In genomic region chr15:81836966-81837920, GRCm38 (mm10) we compare ENCODE assay signal across 10 mouse cellular contexts. TPM values are rescaled to one million over a fixed set of nuclear protein-coding genes. Genes with fewer than 3 reads are reported as not detected.
DNase-seq lines count a peak whose midpoint lies in the region; ATAC-seq and TF ChIP-seq lines count a peak whose summit lies in the region.
"Had no signal": no experiment of that assay in that cellular context is flagged by ENCODE, and none has a peak within 500 bp of the region (broad histone marks: within the 10 kb centered on the region; RNA-seq: fewer than 3 reads in every experiment).

No protein-coding gene starts in this region.

- H3K27ac ChIP-seq in forebrain, embryonic 15.5 days (replicated peaks) = no peak overlapping the region
- no peak overlapping the region for H3K27ac ChIP-seq in forebrain, embryonic 14.5 days (ENCODE audit: low read depth, low read length)
- H3K27ac ChIP-seq in midbrain, embryonic 11.5 days (ENCODE audit: low read depth, low read length) = no peak overlapping the region
- no peak overlapping the region for H3K27ac ChIP-seq in midbrain, embryonic 16.5 days (ENCODE audit: low read length)
- H3K27ac ChIP-seq in kidney, embryonic 15.5 days = 0 out of 2 replicates have a peak overlapping the region, but pooled peaks have one; percentile 73
- peak overlapping the region; percentile 94 for H3K27ac ChIP-seq in small intestine, adult 2 months (ENCODE audit: insufficient read depth, low read depth, low read length)
- no peak overlapping the region for H3K27ac ChIP-seq in hindbrain, embryonic 11.5 days (ENCODE audit: low read depth, low read length)

- H3K4me1 ChIP-seq in forebrain, embryonic 15.5 days = peaks cover 21% of the 10 kb centered on the region
- H3K4me1 ChIP-seq in forebrain, embryonic 14.5 days (ENCODE audit: control insufficient read depth, insufficient read depth, low read length) = peaks cover 4% of the 10 kb centered on the region; the same call in 1 of the 2 replicates
- H3K4me1 ChIP-seq in midbrain, embryonic 11.5 days (ENCODE audit: control insufficient read depth, insufficient read depth, low read length) = no peaks in the 10 kb centered on the region; the same call in 1 of the 2 replicates
- no peaks in the 10 kb centered on the region for H3K4me1 ChIP-seq in midbrain, embryonic 16.5 days (ENCODE audit: control insufficient read depth, insufficient read depth, low read length)
- peaks cover 37% of the 10 kb centered on the region for H3K4me1 ChIP-seq in kidney, embryonic 15.5 days
- peaks cover 43% of the 10 kb centered on the region for H3K4me1 ChIP-seq in small intestine, adult 2 months (ENCODE audit: control insufficient read depth, insufficient read depth, insufficient read length, low read length)
- H3K4me1 ChIP-seq in hindbrain, embryonic 11.5 days (replicated peaks; ENCODE audit: control insufficient read depth, insufficient read depth, low read length) = peaks cover 2% of the 10 kb centered on the region

- no peaks in the 10 kb centered on the region for H3K27me3 ChIP-seq in forebrain, embryonic 15.5 days
- no peaks in the 10 kb centered on the region for H3K27me3 ChIP-seq in forebrain, embryonic 14.5 days (replicated peaks; ENCODE audit: control insufficient read depth, insufficient read depth, low read length)
- no peaks in the 10 kb centered on the region for H3K27me3 ChIP-seq in midbrain, embryonic 11.5 days (ENCODE audit: control insufficient read depth, insufficient read depth, low read length)
- H3K27me3 ChIP-seq in midbrain, embryonic 16.5 days (ENCODE audit: control insufficient read depth, insufficient read depth, low read depth, low read length) = no peaks in the 10 kb centered on the region
- peaks cover 6% of the 10 kb centered on the region for H3K27me3 ChIP-seq in kidney, embryonic 15.5 days
- H3K27me3 ChIP-seq in small intestine, adult 2 months (ENCODE audit: control insufficient read depth, insufficient read depth, low read length) = no peaks in the 10 kb centered on the region
- H3K27me3 ChIP-seq in hindbrain, embryonic 11.5 days (ENCODE audit: control insufficient read depth, insufficient read depth, low read length) = peaks cover 2% of the 10 kb centered on the region; the same call in 1 of the 2 replicates

- ATAC-seq in forebrain, embryonic 15.5 days (replicated peaks) = no peak
- no peak for ATAC-seq in forebrain, embryonic 14.5 days
- no peak for ATAC-seq in midbrain, embryonic 11.5 days (ENCODE audit: low FRiP score)
- ATAC-seq in midbrain, embryonic 16.5 days = no peak
- no peak for ATAC-seq in kidney, embryonic 15.5 days (replicated peaks; ENCODE audit: low FRiP score)
- no peak for ATAC-seq in hindbrain, embryonic 11.5 days (ENCODE audit: low FRiP score)
- ATAC-seq: CD4-positive, CD25-positive, alpha-beta regulatory T cell, adult 4 months had no signal

- no peak overlapping the region for H3K9ac ChIP-seq in forebrain, embryonic 15.5 days (replicated peaks)
- H3K9ac ChIP-seq in forebrain, embryonic 14.5 days (ENCODE audit: low read length) = no peak overlapping the region
- H3K9ac ChIP-seq in midbrain, embryonic 11.5 days (ENCODE audit: low read length) = no peak overlapping the region
- H3K9ac ChIP-seq in midbrain, embryonic 16.5 days (ENCODE audit: low read depth, low read length) = no peak overlapping the region
- no peak overlapping the region for H3K9ac ChIP-seq in kidney, embryonic 15.5 days
- no peak overlapping the region for H3K9ac ChIP-seq in hindbrain, embryonic 11.5 days (ENCODE audit: low read depth, low read length)

- H3K36me3 ChIP-seq in forebrain, embryonic 15.5 days = no peaks in the 10 kb centered on the region
- H3K36me3 ChIP-seq in forebrain, embryonic 14.5 days (ENCODE audit: control insufficient read depth, insufficient read depth, low read length) = no peaks in the 10 kb centered on the region
- no peaks in the 10 kb centered on the region for H3K36me3 ChIP-seq in midbrain, embryonic 11.5 days (ENCODE audit: control insufficient read depth, insufficient read depth, low read length)
- no peaks in the 10 kb centered on the region for H3K36me3 ChIP-seq in midbrain, embryonic 16.5 days (ENCODE audit: control insufficient read depth, insufficient read depth, low read length)
- no peaks in the 10 kb centered on the region for H3K36me3 ChIP-seq in kidney, embryonic 15.5 days
- no peaks in the 10 kb centered on the region for H3K36me3 ChIP-seq in small intestine, adult 2 months (ENCODE audit: control insufficient read depth, insufficient read depth, low read length)
- no peaks in the 10 kb centered on the region for H3K36me3 ChIP-seq in hindbrain, embryonic 11.5 days (ENCODE audit: control insufficient read depth, insufficient read depth, low read length)

- TF ChIP-seq POLR2A in small intestine, adult 2 months (IDR thresholded peaks at IDR 0.05; ENCODE audit: low read depth, low read length) = no peak

- no peak overlapping the region for H3K4me2 ChIP-seq in forebrain, embryonic 15.5 days (replicated peaks)
- H3K4me2 ChIP-seq in forebrain, embryonic 14.5 days (ENCODE audit: low read length) = no peak overlapping the region
- H3K4me2 ChIP-seq in midbrain, embryonic 11.5 days = no peak overlapping the region
- no peak overlapping the region for H3K4me2 ChIP-seq in midbrain, embryonic 16.5 days (ENCODE audit: low read length)
- H3K4me2 ChIP-seq in kidney, embryonic 15.5 days = peak overlapping the region; percentile 63; the same call in 1 of the 2 replicates
- no peak overlapping the region for H3K4me2 ChIP-seq in hindbrain, embryonic 11.5 days (replicated peaks; ENCODE audit: low read depth, low read length)

- H3K9me3 ChIP-seq in forebrain, embryonic 15.5 days = no peaks in the 10 kb centered on the region
- no peaks in the 10 kb centered on the region for H3K9me3 ChIP-seq in forebrain, embryonic 14.5 days (replicated peaks; ENCODE audit: control insufficient read depth, low read length)
- no peaks in the 10 kb centered on the region for H3K9me3 ChIP-seq in midbrain, embryonic 11.5 days (ENCODE audit: control insufficient read depth, low read length)
- H3K9me3 ChIP-seq in midbrain, embryonic 16.5 days (replicated peaks; ENCODE audit: control insufficient read depth, low read length, poor library complexity, severe bottlenecking) = no peaks in the 10 kb centered on the region
- no peaks in the 10 kb centered on the region for H3K9me3 ChIP-seq in kidney, embryonic 15.5 days (replicated peaks)
- no peaks in the 10 kb centered on the region for H3K9me3 ChIP-seq in hindbrain, embryonic 11.5 days (ENCODE audit: control insufficient read depth, low read length)

- no peak for TF ChIP-seq CTCF in small intestine, adult 2 months (IDR thresholded peaks at IDR 0.05; ENCODE audit: extremely low read depth, insufficient read length, insufficient replicate concordance, low read depth, low read length)

- 0 out of 2 replicates have a peak overlapping the region, but pooled peaks have one; percentile 29 for H3K4me3 ChIP-seq in forebrain, embryonic 15.5 days
- H3K4me3 ChIP-seq in forebrain, embryonic 14.5 days (ENCODE audit: low read depth, low read length) = no peak overlapping the region
- no peak overlapping the region for H3K4me3 ChIP-seq in midbrain, embryonic 11.5 days (ENCODE audit: low read depth, low read length)
- no peak overlapping the region for H3K4me3 ChIP-seq in midbrain, embryonic 16.5 days (ENCODE audit: low read depth, low read length)
- peak overlapping the region; percentile 37; the same call in 1 of the 2 replicates for H3K4me3 ChIP-seq in kidney, embryonic 15.5 days (replicated peaks)
- no peak overlapping the region for H3K4me3 ChIP-seq in small intestine, adult 2 months (ENCODE audit: low read depth, low read length)
- no peak overlapping the region for H3K4me3 ChIP-seq in hindbrain, embryonic 11.5 days (ENCODE audit: low read depth, low read length)
- H3K4me3 ChIP-seq: myocyte had no signal

- WGBS in forebrain, embryonic 15.5 days = 65% methylated on average over 7 of the region's 7 CpGs
- 56% methylated on average over 7 of the region's 7 CpGs for WGBS in forebrain, embryonic 14.5 days
- WGBS in midbrain, embryonic 11.5 days = 59% methylated on average over 7 of the region's 7 CpGs
- 67% methylated on average over 7 of the region's 7 CpGs for WGBS in midbrain, embryonic 16.5 days
- 64% methylated on average over 7 of the region's 7 CpGs for WGBS in kidney, embryonic 15.5 days
- 47% methylated on average over 7 of the region's 7 CpGs for WGBS in small intestine, adult 2 months
- 64% methylated on average over 7 of the region's 7 CpGs for WGBS in hindbrain, embryonic 11.5 days

- DNase-seq in forebrain, embryonic 14.5 days (ENCODE audit: low spot score) = no peak
- peak; percentile 73 for DNase-seq in midbrain, embryonic 11.5 days (ENCODE audit: low spot score, missing footprints)
- DNase-seq in adrenal gland, postnatal 4 days (ENCODE audit: low spot score in 2 of 2) = no peak
- DNase-seq in hindbrain, embryonic 11.5 days (ENCODE audit: low spot score) = no peak

RNA-seq across cellular contexts. Expression of gene Tob2, which starts 21.4 kb away (rescaled TPM):
- 20.2 and 21.1 TPM in 2 replicates for polyA plus RNA-seq in forebrain, embryonic 15.5 days (2015; fragmentation: Nextera tagmentation; extraction: Ambion mirVana)
- polyA plus RNA-seq in forebrain, embryonic 14.5 days (2014; fragmentation: Nextera tagmentation; extraction: Ambion mirVana) = 11.1 and 17.0 TPM in 2 replicates
- polyA plus RNA-seq in midbrain, embryonic 11.5 days (2014; fragmentation: Nextera tagmentation; extraction: Ambion mirVana) = 10.4 and 12.9 TPM in 2 replicates
- polyA plus RNA-seq in midbrain, embryonic 16.5 days (2015; fragmentation: Nextera tagmentation; extraction: Ambion mirVana) = 15.6 and 17.1 TPM in 2 replicates
- 28.2 and 29.3 TPM in 2 replicates for polyA plus RNA-seq in kidney, embryonic 15.5 days (2015; fragmentation: Nextera tagmentation; extraction: Ambion mirVana)
- polyA plus RNA-seq in small intestine, adult 2 months (2012; rRNA removed) = 14.7 and 33.2 TPM in 2 replicates
- total RNA-seq in adrenal gland, postnatal 4 days (2021) = 10 to 100 TPM; 66.2 to 67.2 TPM
- polyA plus RNA-seq in hindbrain, embryonic 11.5 days (2014; fragmentation: Nextera tagmentation; extraction: Ambion mirVana) = 10.5 and 12.5 TPM in 2 replicates

RNA-seq across cellular contexts. Expression of gene Phf5a, which starts 34.5 kb away (rescaled TPM):
- 124 and 128 TPM in 2 replicates for polyA plus RNA-seq in forebrain, embryonic 15.5 days (2015; fragmentation: Nextera tagmentation; extraction: Ambion mirVana)
- polyA plus RNA-seq in forebrain, embryonic 14.5 days (2014; fragmentation: Nextera tagmentation; extraction: Ambion mirVana) = 153 and 202 TPM in 2 replicates
- 179 and 197 TPM in 2 replicates for polyA plus RNA-seq in midbrain, embryonic 11.5 days (2014; fragmentation: Nextera tagmentation; extraction: Ambion mirVana)
- 107 and 117 TPM in 2 replicates for polyA plus RNA-seq in midbrain, embryonic 16.5 days (2015; fragmentation: Nextera tagmentation; extraction: Ambion mirVana)
- polyA plus RNA-seq in kidney, embryonic 15.5 days (2015; fragmentation: Nextera tagmentation; extraction: Ambion mirVana) = 159 and 163 TPM in 2 replicates
- 22.6 and 47.0 TPM in 2 replicates for polyA plus RNA-seq in small intestine, adult 2 months (2012; rRNA removed)
- total RNA-seq in adrenal gland, postnatal 4 days (2021) = 10 to 100 TPM; 62.7 to 71.2 TPM
- polyA plus RNA-seq in hindbrain, embryonic 11.5 days (2014; fragmentation: Nextera tagmentation; extraction: Ambion mirVana) = 184 and 186 TPM in 2 replicates

RNA-seq across cellular contexts. Expression of gene Aco2, which starts 34.9 kb away (rescaled TPM):
- 243 and 244 TPM in 2 replicates for polyA plus RNA-seq in forebrain, embryonic 15.5 days (2015; fragmentation: Nextera tagmentation; extraction: Ambion mirVana)
- polyA plus RNA-seq in forebrain, embryonic 14.5 days (2014; fragmentation: Nextera tagmentation; extraction: Ambion mirVana) = 204 and 231 TPM in 2 replicates
- polyA plus RNA-seq in midbrain, embryonic 11.5 days (2014; fragmentation: Nextera tagmentation; extraction: Ambion mirVana) = 155 and 165 TPM in 2 replicates
- 252 and 272 TPM in 2 replicates for polyA plus RNA-seq in midbrain, embryonic 16.5 days (2015; fragmentation: Nextera tagmentation; extraction: Ambion mirVana)
- polyA plus RNA-seq in kidney, embryonic 15.5 days (2015; fragmentation: Nextera tagmentation; extraction: Ambion mirVana) = 216 and 224 TPM in 2 replicates
- 266 and 416 TPM in 2 replicates for polyA plus RNA-seq in small intestine, adult 2 months (2012; rRNA removed)
- total RNA-seq in adrenal gland, postnatal 4 days (2021) = 100 to 1,000 TPM; 498 to 540 TPM
- 155 and 169 TPM in 2 replicates for polyA plus RNA-seq in hindbrain, embryonic 11.5 days (2014; fragmentation: Nextera tagmentation; extraction: Ambion mirVana)

RNA-seq across cellular contexts. Expression of gene Tef, which starts 35.0 kb away (rescaled TPM):
- 31.9 and 32.6 TPM in 2 replicates for polyA plus RNA-seq in forebrain, embryonic 15.5 days (2015; fragmentation: Nextera tagmentation; extraction: Ambion mirVana)
- polyA plus RNA-seq in forebrain, embryonic 14.5 days (2014; fragmentation: Nextera tagmentation; extraction: Ambion mirVana) = 15.1 and 18.1 TPM in 2 replicates
- 11.0 and 12.9 TPM in 2 replicates for polyA plus RNA-seq in midbrain, embryonic 11.5 days (2014; fragmentation: Nextera tagmentation; extraction: Ambion mirVana)
- 22.7 and 22.8 TPM in 2 replicates for polyA plus RNA-seq in midbrain, embryonic 16.5 days (2015; fragmentation: Nextera tagmentation; extraction: Ambion mirVana)
- polyA plus RNA-seq in kidney, embryonic 15.5 days (2015; fragmentation: Nextera tagmentation; extraction: Ambion mirVana) = 23.9 and 26.5 TPM in 2 replicates
- 5.6 and 9.4 TPM in 2 replicates for polyA plus RNA-seq in small intestine, adult 2 months (2012; rRNA removed)
- total RNA-seq in adrenal gland, postnatal 4 days (2021) = 10 to 100 TPM; 84.6 to 86.1 TPM
- polyA plus RNA-seq in hindbrain, embryonic 11.5 days (2014; fragmentation: Nextera tagmentation; extraction: Ambion mirVana) = 12.0 and 12.4 TPM in 2 replicates

Comparison
In these comparisons a context has a peak if more than half of its experiments do, and no peak if none do; other contexts are left out.
1. H3K4me3 ChIP-seq: peak in forebrain, embryonic 15.5 days (single experiment) and kidney, embryonic 15.5 days (single experiment); none in forebrain, embryonic 14.5 days (single experiment), midbrain, embryonic 11.5 days (single experiment), midbrain, embryonic 16.5 days (single experiment), small intestine, adult 2 months (single experiment) and hindbrain, embryonic 11.5 days (single experiment).
2. H3K27ac ChIP-seq: peak in kidney, embryonic 15.5 days (single experiment) and small intestine, adult 2 months (single experiment); none in forebrain, embryonic 15.5 days (single experiment), forebrain, embryonic 14.5 days (single experiment), midbrain, embryonic 11.5 days (single experiment), midbrain, embryonic 16.5 days (single experiment) and hindbrain, embryonic 11.5 days (single experiment).